Mouse (Mus musculus) spleen, adult 12 weeks (tissue): ENCODE data around the gene Rnf141.

ENCODE experiments used
- DNase-seq: peaks from one replicate; pipeline ENCODE4 v3.0.0; 2022; ENCODE audit warnings: low spot score

Gene Rnf141

GRCm38 (mm10) chr7:110843916-110844874 is at the start of gene Rnf141:
TSS of gene Rnf141 (minus strand) at chr7:110844457.
- peak; percentile 95 for DNase-seq

- DNase-seq, result no peak
Observed at GRCm38 (mm10) chr7:110891501-110891986, 47.3 kb upstream of the Rnf141 start.

- no peak for DNase-seq
Observed at GRCm38 (mm10) chr7:110881746-110882333, 37.6 kb upstream of the Rnf141 start.

- no peak for DNase-seq
Observed at GRCm38 (mm10) chr7:110878028-110878427, 33.8 kb upstream of the Rnf141 start.

GRCm38 (mm10) chr7:110876965-110877364 is 32.7 kb upstream of the Rnf141 start:
- DNase-seq, result no peak

- DNase-seq, result no peak
Observed at GRCm38 (mm10) chr7:110868807-110869206, 24.6 kb upstream of the Rnf141 start.

GRCm38 (mm10) chr7:110867116-110867515 is 22.9 kb upstream of the Rnf141 start:
- no peak for DNase-seq

GRCm38 (mm10) chr7:110866021-110866420 is 21.8 kb upstream of the Rnf141 start:
- DNase-seq, result no peak

- no peak for DNase-seq
Observed at GRCm38 (mm10) chr7:110865570-110865969, 21.3 kb upstream of the Rnf141 start.

GRCm38 (mm10) chr7:110865038-110865437 is 20.8 kb upstream of the Rnf141 start:
- DNase-seq, result no peak

GRCm38 (mm10) chr7:110862751-110863289 is 18.6 kb upstream of the Rnf141 start, which contains the start of gene Lyve1:
TSS of gene Lyve1 (minus strand) at chr7:110863239.
- DNase-seq, result no peak

- DNase-seq, result no peak
Observed at GRCm38 (mm10) chr7:110860129-110860528, 15.9 kb upstream of the Rnf141 start.

GRCm38 (mm10) chr7:110855604-110856003 is 11.3 kb upstream of the Rnf141 start:
- DNase-seq, result no peak

- no peak for DNase-seq
Observed at GRCm38 (mm10) chr7:110854927-110855546, 10.8 kb upstream of the Rnf141 start.

- no peak for DNase-seq
Observed at GRCm38 (mm10) chr7:110854519-110854918, 10.3 kb upstream of the Rnf141 start.

GRCm38 (mm10) chr7:110853611-110854010 is 9.4 kb upstream of the Rnf141 start:
- DNase-seq, result no peak

GRCm38 (mm10) chr7:110851541-110852203 is 7.4 kb upstream of the Rnf141 start:
- DNase-seq, result no peak

GRCm38 (mm10) chr7:110848371-110848770 is 4.1 kb upstream of the Rnf141 start:
- no peak for DNase-seq

- no peak for DNase-seq
Observed at GRCm38 (mm10) chr7:110847321-110847720, 3.1 kb upstream of the Rnf141 start.

- DNase-seq, result no peak
Observed at GRCm38 (mm10) chr7:110840332-110840731, 3.9 kb downstream of the Rnf141 start.

- no peak for DNase-seq
Observed at GRCm38 (mm10) chr7:110834522-110834921, 9.7 kb downstream of the Rnf141 start.

GRCm38 (mm10) chr7:110834018-110834417 is 10.2 kb downstream of the Rnf141 start:
- DNase-seq, result no peak
